Mouse (Mus musculus): ENCODE results near the gene Esrrg.

GRCm38 (mm10) chr1:187700963-187701362, 92.4 kb downstream of the Esrrg start:
- TF ChIP-seq ZC3H11A (IDR thresholded peaks at IDR 0.05; ENCODE audit: low read depth, low read length) = no peak
- TF ChIP-seq KAT2A (conservative IDR thresholded peaks at IDR 0.05; ENCODE audit: low read depth, low read length) = no peak
- TF ChIP-seq POLR2A (IDR thresholded peaks at IDR 0.05; ENCODE audit: control insufficient read depth in 1 of 2, insufficient read depth in 1 of 2, low read depth in 1 of 2, low read length in 2 of 2, poor library complexity in 1 of 2) = no peak
- TF ChIP-seq ZKSCAN1 (IDR thresholded peaks at IDR 0.05; ENCODE audit: low read depth, low read length) = no peak
- 0 out of 2 replicates have a peak, but pooled peaks have one; percentile 13 for TF ChIP-seq GATA1 (IDR thresholded peaks at IDR 0.05; ENCODE audit: low read depth, low read length)
- no peak for TF ChIP-seq MYC (IDR thresholded peaks at IDR 0.05; ENCODE audit: low read depth, low read length)
- no peak for TF ChIP-seq HCFC1 (IDR thresholded peaks at IDR 0.05; ENCODE audit: low read depth, low read length)
- TF ChIP-seq ETS1 (IDR thresholded peaks at IDR 0.05; ENCODE audit: low read depth, low read length) = peak; percentile 60
- TF ChIP-seq RAD21 (IDR thresholded peaks at IDR 0.05; ENCODE audit: low read depth, low read length) = no peak
- no peak for TF ChIP-seq CTCF (IDR thresholded peaks at IDR 0.05 in 2 of 3, conservative IDR thresholded peaks at IDR 0.05 in 1 of 3; ENCODE audit: control insufficient read depth in 1 of 3, insufficient read depth in 1 of 3, low read depth in 2 of 3, low read length in 3 of 3, poor library complexity in 1 of 3, severe bottlenecking in 1 of 3)
